Mouse (Mus musculus) hindbrain, embryonic 16.5 days (tissue): ENCODE measurements around the gene Shank3. TPM values are rescaled to one million over a fixed set of nuclear protein-coding genes. Genes with fewer than 3 reads are reported as not detected.

Experiments
- ATAC-seq: fragments of 200-750 bp; cut with Nextera tagmentation; 2 replicates; pipeline ENCODE4 v1.8.0; 2017; ENCODE audit warnings: moderate TSS enrichment, moderate library complexity
- H3K27ac ChIP-seq: fragments of 300-500 bp; sonication (generic); 2 replicates; pipeline ENCODE4 v1.5.1; 2014; ENCODE audit warnings: low read depth, mild to moderate bottlenecking, control low read depth, low read length, moderate library complexity
- H3K27me3 ChIP-seq: fragments of 300-500 bp; sonication (generic); replicated peaks from 2 replicates; pipeline ENCODE4 v1.6.1; 2014; ENCODE audit warnings: low read length; ENCODE audit not compliant: control insufficient read depth, insufficient read depth
- H3K36me3 ChIP-seq: fragments of 300-500 bp; sonication (generic); 2 replicates; pipeline ENCODE4 v1.6.1; 2014; ENCODE audit warnings: mild to moderate bottlenecking, low read length, moderate library complexity, mixed read lengths; ENCODE audit not compliant: control insufficient read depth, insufficient read depth
- H3K4me1 ChIP-seq: fragments of 300-500 bp; sonication (generic); 2 replicates; pipeline ENCODE4 v1.6.1; 2014; ENCODE audit warnings: low read depth, low read length; ENCODE audit not compliant: control insufficient read depth, insufficient read depth
- H3K4me2 ChIP-seq: fragments of 300-500 bp; sonication (generic); 2 replicates; pipeline ENCODE4 v1.6.1; 2014; ENCODE audit warnings: mild to moderate bottlenecking, low read length, control low read depth, moderate library complexity
- H3K4me3 ChIP-seq: fragments of 300-500 bp; sonication (generic); 2 replicates; pipeline ENCODE4 v1.5.1; 2014; ENCODE audit warnings: mild to moderate bottlenecking, low read length, control low read depth, moderate library complexity
- H3K9ac ChIP-seq: fragments of 300-500 bp; sonication (generic); 2 replicates; pipeline ENCODE4 v1.6.1; 2014; ENCODE audit warnings: low read depth, mild to moderate bottlenecking, control low read depth, low read length, moderate library complexity
- H3K9me3 ChIP-seq: fragments of 300-500 bp; sonication (generic); 2 replicates; pipeline ENCODE4 v1.6.1; 2014; ENCODE audit warnings: mild to moderate bottlenecking, low read length, moderate library complexity; ENCODE audit not compliant: control insufficient read depth
- WGBS: fragments of 180-500 bp; shearing (Covaris S2); extraction: QIAGEN DNeasy Blood & Tissue Kit; methylation state at CpG from one replicate; pipeline ENCODE4 v1.1.7; 2014; 5-methylcytosine and 5-hydroxymethylcytosine counted together
- polyA plus RNA-seq: library from polyadenylated mRNA; unstranded; fragments of >200 nt; fragmentation: Nextera tagmentation; extraction: Ambion mirVana; gene quantifications from 2 replicates; pipeline ENCODE4 v1.2.1, GENCODE M21; 2015

The Shank3 gene
- polyA plus RNA-seq, 1 experiment from 2014 or later, result 8.4 TPM

- H3K9ac ChIP-seq, result no peak overlapping the region
- no peak overlapping the region for H3K4me2 ChIP-seq
- no peak overlapping the region for H3K27ac ChIP-seq
- ATAC-seq, result no peak
- H3K9me3 ChIP-seq, result no peaks in the 10 kb centered on the region
- H3K27me3 ChIP-seq, result no peaks in the 10 kb centered on the region
- WGBS, result 88% methylated on average over 8 of the region's 8 CpGs
- no peaks in the 10 kb centered on the region for H3K4me1 ChIP-seq
- H3K4me3 ChIP-seq, result no peak overlapping the region
- peaks cover 30% of the 10 kb centered on the region for H3K36me3 ChIP-seq
Observed at GRCm38 (mm10) chr15:89507751-89508150, 8.3 kb downstream of the Shank3 start.

- Histone ChIP-seq H3K27ac (no peak overlapping the region), H3K4me2 (no peak overlapping the region), H3K36me3 (peaks cover 4% of the 10 kb centered on the region), H3K9ac (no peak overlapping the region), H3K4me3 (no peak overlapping the region), H3K9me3 (no peaks in the 10 kb centered on the region), H3K27me3 (no peaks in the 10 kb centered on the region), H3K4me1 (no peaks in the 10 kb centered on the region)
- ATAC-seq, result no peak
- whole genome bisulfite sequencing, result 84% methylated on average over 4 of the region's 4 CpGs
Observed at GRCm38 (mm10) chr15:89512679-89513078, 13.3 kb downstream of the Shank3 start.

GRCm38 (mm10) chr15:89521951-89522350 lies 22.5 kb downstream of the Shank3 start:
- Histone ChIP-seq H3K9me3 (no peaks in the 10 kb centered on the region), H3K27me3 (0 out of 2 replicates have a peak, but pooled peaks cover 2% of the 10 kb centered on the region), H3K4me2 (no peak overlapping the region), H3K4me3 (no peak overlapping the region), H3K4me1 (peaks cover 14% of the 10 kb centered on the region), H3K27ac (no peak overlapping the region), H3K36me3 (0 out of 2 replicates have a peak, but pooled peaks cover 8% of the 10 kb centered on the region), H3K9ac (no peak overlapping the region)
- 78% methylated on average over 7 of the region's 7 CpGs for WGBS
- no peak for ATAC-seq

- 87% methylated on average over 10 of the region's 10 CpGs for WGBS
- H3K36me3 ChIP-seq, result 0 out of 2 replicates have a peak, but pooled peaks cover 8% of the 10 kb centered on the region
- H3K4me2 ChIP-seq, result peak overlapping the region; percentile 90
- peaks cover 14% of the 10 kb centered on the region for H3K4me1 ChIP-seq
- no peak overlapping the region for H3K9ac ChIP-seq
- H3K27me3 ChIP-seq, result 0 out of 2 replicates have a peak, but pooled peaks cover 2% of the 10 kb centered on the region
- H3K9me3 ChIP-seq, result no peaks in the 10 kb centered on the region
- no peak overlapping the region; the same call in 1 of the 2 replicates for H3K4me3 ChIP-seq
- no peak overlapping the region for H3K27ac ChIP-seq
- ATAC-seq, result no peak
Observed at GRCm38 (mm10) chr15:89522566-89523282, 23.3 kb downstream of the Shank3 start.

- H3K9me3 ChIP-seq, result no peaks in the 10 kb centered on the region
- peak overlapping the region; percentile 70 for H3K9ac ChIP-seq
- H3K4me2 ChIP-seq, result peak overlapping the region; percentile 90
- peak; percentile 56 for ATAC-seq
- 9% methylated on average over 25 of the region's 47 CpGs for WGBS
- 0 out of 2 replicates have a peak, but pooled peaks cover 6% of the 10 kb centered on the region for H3K36me3 ChIP-seq
- 0 out of 2 replicates have a peak, but pooled peaks cover 2% of the 10 kb centered on the region for H3K27me3 ChIP-seq
- H3K4me3 ChIP-seq, result peak overlapping the region; percentile 68
- H3K4me1 ChIP-seq, result peaks cover 14% of the 10 kb centered on the region
- no peak overlapping the region for H3K27ac ChIP-seq
Observed at GRCm38 (mm10) chr15:89523283-89523832, 23.9 kb downstream of the Shank3 start.

GRCm38 (mm10) chr15:89524001-89524571 lies 24.7 kb downstream of the Shank3 start:
- WGBS, result 4% methylated on average over 42 of the region's 52 CpGs
- ATAC-seq, result 0 out of 2 replicates have a peak, but pooled peaks have one; percentile 11

GRCm38 (mm10) chr15:89524611-89525415 lies 25.4 kb downstream of the Shank3 start:
- H3K27me3 ChIP-seq, result 0 out of 2 replicates have a peak, but pooled peaks cover 2% of the 10 kb centered on the region
- no peak overlapping the region for H3K27ac ChIP-seq
- H3K36me3 ChIP-seq, result 0 out of 2 replicates have a peak, but pooled peaks cover 4% of the 10 kb centered on the region
- peak overlapping the region; percentile 70 for H3K9ac ChIP-seq
- H3K9me3 ChIP-seq, result no peaks in the 10 kb centered on the region
- no peak for ATAC-seq
- H3K4me2 ChIP-seq, result peak overlapping the region; percentile 90
- peak overlapping the region; percentile 68 for H3K4me3 ChIP-seq
- WGBS, result 65% methylated on average over 8 of the region's 8 CpGs
- peaks cover 14% of the 10 kb centered on the region for H3K4me1 ChIP-seq

More at GRCm38 (mm10) chr15:89524001-89524571, 24.7 kb downstream of the Shank3 start:
- Histone ChIP-seq H3K4me3 (peak overlapping the region; percentile 68), H3K36me3 (0 out of 2 replicates have a peak, but pooled peaks cover 4% of the 10 kb centered on the region), H3K9me3 (no peaks in the 10 kb centered on the region), H3K4me1 (peaks cover 14% of the 10 kb centered on the region), H3K27ac (no peak overlapping the region), H3K27me3 (0 out of 2 replicates have a peak, but pooled peaks cover 2% of the 10 kb centered on the region), H3K9ac (peak overlapping the region; percentile 70), H3K4me2 (peak overlapping the region; percentile 90)

GRCm38 (mm10) chr15:89525464-89525863 lies 26.0 kb downstream of the Shank3 start:
- Histone ChIP-seq H3K4me3 (no peak overlapping the region), H3K9ac (no peak overlapping the region), H3K27me3 (0 out of 2 replicates have a peak, but pooled peaks cover 2% of the 10 kb centered on the region), H3K4me2 (no peak overlapping the region), H3K4me1 (peaks cover 14% of the 10 kb centered on the region), H3K36me3 (0 out of 2 replicates have a peak, but pooled peaks cover 4% of the 10 kb centered on the region), H3K9me3 (no peaks in the 10 kb centered on the region), H3K27ac (no peak overlapping the region)
- WGBS, result 93% methylated on average over 8 of the region's 8 CpGs
- ATAC-seq, result no peak
